Mouse (Mus musculus) forebrain, embryonic 15.5 days (tissue): ENCODE data around the gene Isg20. TPM values are rescaled to one million over a fixed set of nuclear protein-coding genes. Genes with fewer than 3 reads are reported as not detected.

Source experiments
- ATAC-seq: fragments of 200-750 bp; cut with Nextera tagmentation; replicated peaks from 2 replicates; pipeline ENCODE4 v1.8.0; 2017; ENCODE audit warnings: mild to moderate bottlenecking, moderate TSS enrichment, moderate library complexity
- H3K27ac ChIP-seq: fragments of 300-500 bp; sonication (generic); replicated peaks from 2 replicates; pipeline ENCODE4 v1.5.1; 2015; ENCODE audit warnings: mild to moderate bottlenecking, inconsistent platforms
- H3K27me3 ChIP-seq: fragments of 300-500 bp; sonication (generic); 2 replicates; pipeline ENCODE4 v1.6.1; 2015; ENCODE audit warnings: inconsistent platforms
- H3K36me3 ChIP-seq: fragments of 300-500 bp; sonication (generic); 2 replicates; pipeline ENCODE4 v1.6.1; 2015; ENCODE audit warnings: mild to moderate bottlenecking, inconsistent platforms
- H3K4me1 ChIP-seq: fragments of 300-500 bp; sonication (generic); 2 replicates; pipeline ENCODE4 v1.6.1; 2015; ENCODE audit warnings: inconsistent platforms
- H3K4me2 ChIP-seq: fragments of 300-500 bp; sonication (generic); replicated peaks from 2 replicates; pipeline ENCODE4 v1.6.1; 2015; ENCODE audit warnings: mild to moderate bottlenecking, inconsistent platforms
- H3K4me3 ChIP-seq: fragments of 300-500 bp; sonication (generic); 2 replicates; pipeline ENCODE4 v1.5.1; 2015; ENCODE audit warnings: mild to moderate bottlenecking, inconsistent platforms
- H3K9ac ChIP-seq: fragments of 300-500 bp; sonication (generic); replicated peaks from 2 replicates; pipeline ENCODE4 v1.6.1; 2015; ENCODE audit warnings: mild to moderate bottlenecking, inconsistent platforms
- H3K9me3 ChIP-seq: fragments of 300-500 bp; sonication (generic); 2 replicates; pipeline ENCODE4 v1.6.1; 2016; ENCODE audit warnings: inconsistent platforms
- WGBS: fragments of 180-500 bp; shearing (Covaris S2); methylation state at CpG from one replicate; pipeline ENCODE4 v1.1.7; 2015; ENCODE audit warnings: mixed read lengths; 5-methylcytosine and 5-hydroxymethylcytosine counted together
- polyA plus RNA-seq: library from polyadenylated mRNA; unstranded; fragments of >200 nt; fragmentation: Nextera tagmentation; extraction: Ambion mirVana; gene quantifications from 2 replicates; pipeline ENCODE4 v1.2.1, GENCODE M21; 2015

Gene Isg20
- polyA plus RNA-seq, 1 experiment from 2014 or later = 1.7 TPM

DNA sequence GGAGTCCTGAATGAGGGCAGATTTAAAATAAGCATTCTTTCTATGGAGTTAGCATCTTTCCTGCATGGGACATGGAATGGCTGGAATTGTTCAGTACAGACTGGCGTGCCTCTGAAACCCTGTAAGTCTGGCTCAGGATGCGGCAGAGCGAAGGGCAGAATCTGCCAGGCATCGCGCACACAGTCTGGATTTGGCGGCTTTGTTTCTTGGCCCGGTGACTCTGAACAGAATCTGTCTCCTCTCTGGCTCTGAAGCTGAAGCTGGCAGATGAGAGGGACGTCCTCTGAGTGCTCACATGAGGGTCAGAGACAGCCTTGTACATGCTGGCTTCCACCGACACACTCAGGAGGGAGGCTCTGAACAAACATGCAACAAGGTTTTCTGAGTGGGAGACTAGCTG is 12.9 kb downstream of the Isg20 start:
- Histone ChIP-seq H3K4me2 (no peak overlapping the region), H3K36me3 (no peaks in the 10 kb centered on the region), H3K27ac (no peak overlapping the region), H3K9ac (no peak overlapping the region), H3K9me3 (no peaks in the 10 kb centered on the region), H3K4me3 (no peak overlapping the region), H3K4me1 (no peaks in the 10 kb centered on the region), H3K27me3 (no peaks in the 10 kb centered on the region)
- ATAC-seq = no peak
- WGBS = 75% methylated on average over 9 of the region's 9 CpGs

DNA sequence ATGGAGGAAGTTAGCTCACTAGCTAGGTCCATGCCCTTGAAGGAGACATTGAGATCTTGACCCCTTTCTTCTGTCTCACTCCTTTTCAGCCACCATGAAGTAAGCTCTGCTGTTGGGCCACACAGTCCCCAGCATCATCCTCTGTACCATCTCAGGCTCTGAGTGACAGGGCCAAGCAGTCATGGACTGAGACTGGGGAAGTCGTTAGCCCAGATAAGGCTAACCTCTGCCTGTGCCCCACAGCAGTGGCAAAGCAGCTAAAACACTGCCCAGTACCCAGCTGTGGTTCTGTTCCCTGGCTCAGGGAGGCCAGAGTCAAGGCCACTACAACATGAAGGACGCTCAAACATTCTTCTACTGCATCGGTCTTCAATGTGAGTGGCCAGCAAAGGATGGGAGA is 14.0 kb downstream of the Isg20 start:
- WGBS = 81% methylated on average over 3 of the region's 3 CpGs
- Histone ChIP-seq H3K27ac (no peak overlapping the region), H3K4me2 (no peak overlapping the region), H3K4me1 (no peaks in the 10 kb centered on the region), H3K36me3 (no peaks in the 10 kb centered on the region), H3K9me3 (no peaks in the 10 kb centered on the region), H3K9ac (no peak overlapping the region), H3K4me3 (no peak overlapping the region), H3K27me3 (no peaks in the 10 kb centered on the region)
- ATAC-seq = no peak

DNA sequence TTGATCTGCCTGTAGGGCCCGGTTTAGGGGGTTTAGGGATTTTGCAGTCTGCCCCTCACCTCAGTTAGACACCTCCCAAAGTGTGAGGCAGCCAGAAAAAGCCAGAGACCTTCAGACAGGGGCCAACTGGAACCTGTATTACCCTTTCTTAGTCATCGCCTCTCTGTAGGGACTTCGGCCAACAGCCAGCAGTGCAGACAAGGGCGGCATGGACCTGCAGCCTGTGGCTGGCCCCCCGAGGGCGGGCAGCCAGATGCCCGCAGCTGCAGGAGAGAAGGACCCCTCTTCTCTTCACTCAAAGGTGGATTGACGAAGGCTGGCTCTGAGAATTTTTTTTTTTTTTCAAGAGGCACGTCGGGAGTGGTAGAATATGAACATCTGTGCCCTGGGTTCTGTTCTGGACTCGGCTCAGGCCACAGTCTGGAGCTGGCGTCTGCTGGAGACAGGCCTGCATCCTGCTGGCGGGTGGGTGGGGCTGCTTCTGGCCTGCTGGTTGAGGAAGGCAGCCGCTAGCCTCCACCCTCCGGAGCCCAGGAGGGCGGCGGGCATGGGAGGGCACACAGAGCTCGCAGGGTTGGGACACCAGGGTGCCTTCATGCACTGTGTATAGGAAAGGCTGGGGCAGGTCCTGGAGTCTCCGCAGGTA is 25.9 kb downstream of the Isg20 start:
- no peaks in the 10 kb centered on the region for H3K27me3 ChIP-seq
- WGBS = 63% methylated on average over 19 of the region's 19 CpGs
- H3K4me3 ChIP-seq = no peak overlapping the region
- H3K27ac ChIP-seq = no peak overlapping the region
- no peaks in the 10 kb centered on the region for H3K9me3 ChIP-seq
- H3K36me3 ChIP-seq = no peaks in the 10 kb centered on the region
- no peak overlapping the region for H3K4me2 ChIP-seq
- no peak for ATAC-seq
- H3K4me1 ChIP-seq = no peaks in the 10 kb centered on the region
- no peak overlapping the region for H3K9ac ChIP-seq

GRCm38 (mm10) chr7:78940971-78941370 is 27.7 kb downstream of the Isg20 start:
- Histone ChIP-seq H3K4me1 (no peaks in the 10 kb centered on the region), H3K9ac (no peak overlapping the region), H3K4me3 (no peak overlapping the region), H3K9me3 (no peaks in the 10 kb centered on the region), H3K36me3 (no peaks in the 10 kb centered on the region), H3K27ac (no peak overlapping the region), H3K4me2 (no peak overlapping the region), H3K27me3 (no peaks in the 10 kb centered on the region)
- WGBS = 93% methylated on average over 3 of the region's 3 CpGs
- ATAC-seq = no peak

GRCm38 (mm10) chr7:78942544-78942943 is 29.3 kb downstream of the Isg20 start:
- H3K36me3 ChIP-seq = no peaks in the 10 kb centered on the region
- no peak overlapping the region for H3K27ac ChIP-seq
- no peak overlapping the region for H3K4me2 ChIP-seq
- no peaks in the 10 kb centered on the region for H3K4me1 ChIP-seq
- H3K9me3 ChIP-seq = no peaks in the 10 kb centered on the region
- no peak for ATAC-seq
- 93% methylated on average over 2 of the region's 2 CpGs for WGBS
- H3K27me3 ChIP-seq = no peaks in the 10 kb centered on the region
- H3K4me3 ChIP-seq = no peak overlapping the region
- H3K9ac ChIP-seq = no peak overlapping the region

GRCm38 (mm10) chr7:78953886-78954572 is 40.8 kb downstream of the Isg20 start:
- H3K9me3 ChIP-seq = no peaks in the 10 kb centered on the region
- no peak for ATAC-seq
- no peaks in the 10 kb centered on the region for H3K36me3 ChIP-seq
- no peak overlapping the region for H3K4me3 ChIP-seq
- no peak overlapping the region for H3K9ac ChIP-seq
- no peak overlapping the region for H3K4me2 ChIP-seq
- no peaks in the 10 kb centered on the region for H3K27me3 ChIP-seq
- WGBS = 31% methylated on average over 11 of the region's 11 CpGs
- H3K27ac ChIP-seq = no peak overlapping the region
- peaks cover 5% of the 10 kb centered on the region; the same call in 1 of the 2 replicates for H3K4me1 ChIP-seq

DNA sequence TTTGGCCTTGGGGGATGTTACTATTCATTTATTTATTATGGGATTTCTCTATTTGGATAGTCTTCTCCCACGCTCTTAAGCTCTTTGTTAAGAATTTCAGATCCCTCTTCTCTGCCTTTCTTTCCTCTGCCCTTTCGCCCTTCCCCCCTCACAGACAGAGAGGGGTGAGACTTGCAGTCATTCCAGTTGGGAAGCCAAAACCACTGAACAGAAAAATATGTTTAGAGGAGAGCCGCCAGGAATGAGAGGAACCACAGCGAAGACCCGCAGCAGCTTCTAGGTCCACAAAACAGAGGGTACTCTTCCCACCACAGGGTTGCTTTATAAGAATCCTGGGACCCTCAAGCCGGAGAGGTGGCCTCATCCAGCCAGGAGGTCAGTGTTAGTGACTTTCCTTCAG is 41.4 kb downstream of the Isg20 start:
- H3K9me3 ChIP-seq = no peaks in the 10 kb centered on the region
- WGBS = 84% methylated on average over 6 of the region's 6 CpGs
- no peak for ATAC-seq
- H3K9ac ChIP-seq = no peak overlapping the region
- H3K4me2 ChIP-seq = no peak overlapping the region
- no peak overlapping the region for H3K27ac ChIP-seq
- H3K4me1 ChIP-seq = peaks cover 5% of the 10 kb centered on the region; the same call in 1 of the 2 replicates
- no peak overlapping the region for H3K4me3 ChIP-seq
- H3K36me3 ChIP-seq = no peaks in the 10 kb centered on the region
- H3K27me3 ChIP-seq = no peaks in the 10 kb centered on the region

GRCm38 (mm10) chr7:78955086-78955485 is 41.9 kb downstream of the Isg20 start:
- Histone ChIP-seq H3K9me3 (no peaks in the 10 kb centered on the region), H3K36me3 (no peaks in the 10 kb centered on the region), H3K9ac (no peak overlapping the region), H3K27me3 (no peaks in the 10 kb centered on the region), H3K4me1 (peaks cover 5% of the 10 kb centered on the region; the same call in 1 of the 2 replicates), H3K27ac (no peak overlapping the region), H3K4me3 (no peak overlapping the region), H3K4me2 (no peak overlapping the region)
- no peak for ATAC-seq
- WGBS = 90% methylated on average over 6 of the region's 6 CpGs

DNA sequence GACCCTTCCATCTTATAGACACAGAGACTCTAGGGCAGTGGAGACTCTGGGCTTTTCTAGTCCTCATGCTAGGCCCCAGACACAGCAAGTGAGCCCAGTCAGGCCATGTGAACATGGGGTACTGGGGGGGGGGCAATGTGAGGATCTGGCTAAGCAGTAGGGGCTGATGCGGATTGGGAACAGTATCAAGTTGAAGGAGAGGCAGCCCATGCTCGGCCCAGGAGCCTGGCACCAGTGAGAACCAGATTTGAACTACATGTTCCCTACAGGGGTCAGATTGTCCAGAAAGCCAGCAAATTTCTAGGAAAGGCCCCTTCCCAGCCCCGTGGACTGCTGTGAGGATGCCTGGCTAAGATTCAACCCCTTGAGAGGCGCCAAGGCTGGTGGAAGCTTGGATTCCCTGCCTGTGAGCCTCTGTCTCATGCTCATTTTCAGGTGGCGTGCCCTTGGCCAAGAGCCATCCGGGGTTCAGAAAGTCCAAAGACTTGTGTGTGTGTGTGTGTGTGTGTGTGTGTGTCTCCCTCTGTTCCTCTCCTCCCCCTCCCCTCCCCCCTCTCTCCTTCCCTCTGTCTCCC is 45.4 kb downstream of the Isg20 start:
- Histone ChIP-seq H3K27me3 (no peaks in the 10 kb centered on the region), H3K4me3 (no peak overlapping the region), H3K4me2 (no peak overlapping the region), H3K9ac (no peak overlapping the region), H3K27ac (no peak overlapping the region), H3K4me1 (peaks cover 5% of the 10 kb centered on the region; the same call in 1 of the 2 replicates), H3K36me3 (no peaks in the 10 kb centered on the region), H3K9me3 (no peaks in the 10 kb centered on the region)
- no peak for ATAC-seq
- WGBS = 63% methylated on average over 6 of the region's 6 CpGs

GRCm38 (mm10) chr7:78963891-78964290 is 50.7 kb downstream of the Isg20 start:
- Histone ChIP-seq H3K4me3 (no peak overlapping the region), H3K27ac (no peak overlapping the region), H3K27me3 (no peaks in the 10 kb centered on the region), H3K9ac (no peak overlapping the region), H3K36me3 (no peaks in the 10 kb centered on the region), H3K4me1 (no peaks in the 10 kb centered on the region), H3K9me3 (no peaks in the 10 kb centered on the region), H3K4me2 (no peak overlapping the region)
- 91% methylated on average over 3 of the region's 3 CpGs for WGBS
- ATAC-seq = no peak
